Mouse (Mus musculus) C2C12 (cell line): ENCODE data around the gene Ap5s1. TPM values are rescaled to one million over a fixed set of nuclear protein-coding genes. Genes with fewer than 3 reads are reported as not detected.

Source experiments
- H3K27me3 ChIP-seq: one replicate; pipeline ENCODE4 v1.6.1; 2011; ENCODE audit not compliant: control insufficient read depth, insufficient read depth, insufficient read length
- H3K36me3 ChIP-seq: one replicate; pipeline ENCODE4 v1.6.1; 2011; ENCODE audit not compliant: control insufficient read depth, insufficient read depth
- H3K4me3 ChIP-seq: one replicate; pipeline ENCODE4 v1.5.1; 2011; ENCODE audit warnings: mild to moderate bottlenecking, control low read depth; ENCODE audit not compliant: poor library complexity, insufficient read depth, severe bottlenecking
- H3K79me2 ChIP-seq: one replicate; pipeline ENCODE4 v1.6.1; 2011; ENCODE audit not compliant: control insufficient read depth, insufficient read depth
- H3K79me3 ChIP-seq: one replicate; pipeline ENCODE4 v1.6.1; 2011; ENCODE audit warnings: low read depth, control low read depth
- H3ac ChIP-seq: one replicate; pipeline ENCODE3; 2011; ENCODE audit warnings: low read depth; ENCODE audit not compliant: control insufficient read depth, insufficient read length
- CEBPB ChIP-seq: IDR thresholded peaks from one replicate; pipeline ENCODE4 v1.6.1; 2011; ENCODE audit warnings: low read depth, mild to moderate bottlenecking, control low read depth, moderate library complexity
- CTCF ChIP-seq: IDR thresholded peaks from one replicate; pipeline ENCODE4 v1.5.1; 2011; ENCODE audit not compliant: control insufficient read depth, insufficient read depth, insufficient read length
- FOSL1 ChIP-seq: IDR thresholded peaks from one replicate; pipeline ENCODE4 v1.8.0; 2011; ENCODE audit warnings: mild to moderate bottlenecking, low read length; ENCODE audit not compliant: poor library complexity, insufficient read depth, severe bottlenecking
- MAX ChIP-seq: IDR thresholded peaks from one replicate; pipeline ENCODE4 v1.6.1; 2011; ENCODE audit warnings: mild to moderate bottlenecking, control low read depth
- MYOD1 ChIP-seq: IDR thresholded peaks from one replicate; pipeline ENCODE4 v1.6.1; 2011; ENCODE audit warnings: low read depth; ENCODE audit not compliant: control insufficient read depth, insufficient read length
- MYOG ChIP-seq: IDR thresholded peaks from one replicate; pipeline ENCODE4 v1.6.1; 2011; ENCODE audit not compliant: control insufficient read depth, insufficient read length; ENCODE audit errors: extremely low read depth
- USF1 ChIP-seq: IDR thresholded peaks from one replicate; pipeline ENCODE4 v1.6.1; 2011; ENCODE audit warnings: low read depth, mild to moderate bottlenecking, control low read depth, moderate library complexity
- polyA plus RNA-seq: library from polyadenylated mRNA; unstranded; fragments of >200 nt; fragmentation: generic; extraction: Trizol; gene quantifications from one replicate; pipeline ENCODE4 v1.2.1, GENCODE M21; 2012; ENCODE audit warnings: missing spikeins

Gene Ap5s1
- polyA plus RNA-seq, 1 experiment: 24.1 TPM

DNA sequence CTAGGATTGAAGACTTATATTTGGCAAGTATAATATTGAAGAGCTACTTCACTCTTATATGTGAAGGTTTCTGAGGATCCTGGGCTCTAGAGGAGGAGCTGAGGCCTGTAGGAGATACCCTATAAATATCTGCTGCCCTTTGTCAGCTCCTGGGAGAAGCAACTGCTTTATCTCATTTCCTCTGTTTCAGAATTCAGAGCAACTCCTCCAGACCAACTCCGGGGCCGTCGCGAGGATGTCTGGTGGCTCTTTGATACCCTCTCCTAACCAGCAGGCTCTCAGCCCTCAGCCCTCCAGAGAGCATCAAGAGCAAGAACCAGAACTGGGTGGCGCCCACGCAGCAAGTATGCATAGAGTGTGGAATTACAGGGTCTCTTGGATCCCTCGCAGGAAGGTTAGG, 36.1 kb downstream of the Ap5s1 start:
- H3ac ChIP-seq: no peak overlapping the region
- H3K79me3 ChIP-seq: no peaks in the 10 kb centered on the region
- no peaks in the 10 kb centered on the region for H3K79me2 ChIP-seq
- peaks cover 76% of the 10 kb centered on the region for H3K36me3 ChIP-seq
- no peak overlapping the region for H3K4me3 ChIP-seq
- no peaks in the 10 kb centered on the region for H3K27me3 ChIP-seq
- TF ChIP-seq MAX: no peak
- TF ChIP-seq FOSL1: no peak
- no peak for TF ChIP-seq MYOG

GRCm38 (mm10) chr2:131253681-131254328, 46.9 kb downstream of the Ap5s1 start:
- H3K36me3 ChIP-seq: no peaks in the 10 kb centered on the region

GRCm38 (mm10) chr2:131254329-131254713, 47.4 kb downstream of the Ap5s1 start:
- no peak for TF ChIP-seq USF1
- TF ChIP-seq MAX: no peak
- H3K79me2 ChIP-seq: no peaks in the 10 kb centered on the region

More at GRCm38 (mm10) chr2:131253681-131254328, 46.9 kb downstream of the Ap5s1 start:
- no peaks in the 10 kb centered on the region for H3K79me2 ChIP-seq
- no peaks in the 10 kb centered on the region for H3K79me3 ChIP-seq
- H3ac ChIP-seq: no peak overlapping the region
- TF ChIP-seq USF1 (no peak), CTCF (peak; percentile 46)
- no peak overlapping the region for H3K4me3 ChIP-seq
- H3K27me3 ChIP-seq: no peaks in the 10 kb centered on the region

GRCm38 (mm10) chr2:131255738-131256137, 48.9 kb downstream of the Ap5s1 start:
- Histone ChIP-seq H3K36me3 (no peaks in the 10 kb centered on the region), H3ac (no peak overlapping the region), H3K27me3 (no peaks in the 10 kb centered on the region), H3K4me3 (no peak overlapping the region), H3K79me2 (no peaks in the 10 kb centered on the region), H3K79me3 (no peaks in the 10 kb centered on the region)
- TF ChIP-seq CTCF (no peak), MYOG (no peak), USF1 (no peak), MAX (no peak)

More at GRCm38 (mm10) chr2:131254329-131254713, 47.4 kb downstream of the Ap5s1 start:
- Histone ChIP-seq H3K27me3 (no peaks in the 10 kb centered on the region), H3ac (no peak overlapping the region), H3K79me3 (no peaks in the 10 kb centered on the region), H3K4me3 (no peak overlapping the region), H3K36me3 (no peaks in the 10 kb centered on the region)

DNA sequence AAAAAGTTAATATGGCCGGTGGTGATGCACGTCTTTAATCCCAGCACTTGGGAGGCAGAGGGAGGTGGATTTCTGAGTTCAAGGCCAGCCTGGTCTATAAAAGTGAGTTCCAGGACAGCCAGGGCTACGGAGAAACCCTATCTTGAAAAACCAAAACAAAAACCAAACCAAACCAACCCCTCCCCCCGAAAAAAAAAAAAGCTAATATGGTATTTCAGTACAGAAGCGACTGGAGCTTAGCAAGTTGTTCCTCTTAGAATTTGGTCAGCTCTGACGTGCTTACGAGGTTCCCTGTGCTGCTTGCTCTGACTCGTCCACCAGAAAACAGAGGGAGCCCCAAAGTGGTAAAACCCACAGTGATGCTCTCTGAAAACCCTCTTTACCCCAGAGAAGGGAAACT, 51.8 kb downstream of the Ap5s1 start:
- TF ChIP-seq USF1 (no peak), FOSL1 (no peak)
- Histone ChIP-seq H3ac (no peak overlapping the region), H3K36me3 (no peaks in the 10 kb centered on the region), H3K27me3 (no peaks in the 10 kb centered on the region), H3K4me3 (no peak overlapping the region), H3K79me2 (peaks cover 11% of the 10 kb centered on the region), H3K79me3 (peaks cover 6% of the 10 kb centered on the region)

- Histone ChIP-seq H3K79me2 (peaks cover 31% of the 10 kb centered on the region), H3K4me3 (no peak overlapping the region), H3K36me3 (no peaks in the 10 kb centered on the region), H3K79me3 (peaks cover 27% of the 10 kb centered on the region), H3ac (no peak overlapping the region), H3K27me3 (no peaks in the 10 kb centered on the region)
- no peak for TF ChIP-seq MYOD1
- no peak for TF ChIP-seq USF1
- TF ChIP-seq MYOG: no peak
- no peak for TF ChIP-seq MAX
- no peak for TF ChIP-seq CEBPB
- no peak for TF ChIP-seq CTCF
- no peak for TF ChIP-seq FOSL1
Observed at GRCm38 (mm10) chr2:131260544-131261307, 53.8 kb downstream of the Ap5s1 start.
